Mouse (Mus musculus) kidney, adult 2 months (tissue): ENCODE results near the gene Dlg3.

Source experiments
- CTCF ChIP-seq: fragments of 200-500 bp; conservative IDR thresholded peaks from 2 replicates; pipeline ENCODE4 v1.5.1; 2011; ENCODE audit warnings: low read depth, mild to moderate bottlenecking, control low read depth, low read length, moderate library complexity, mixed read lengths; ENCODE audit not compliant: insufficient read depth, insufficient read length
- POLR2A ChIP-seq: fragments of 200-500 bp; IDR thresholded peaks from one replicate; pipeline ENCODE4 v1.6.1; 2011; ENCODE audit warnings: low read depth, low read length, control low read depth

- TF ChIP-seq POLR2A (no peak), CTCF (no peak)
These were observed 9.6 kb downstream of the Dlg3 start for GRCm38 (mm10) chrX:100776985-100777654.
